Mouse (Mus musculus) kidney, postnatal 36 days (tissue): ENCODE measurements at regions not wholly inside any gene's neighbourhood (a gene's known extent, or its start where the extent isn't known, plus 50 kb on each side); places are given as distances from the start of the nearest gene placed in this dataset.

Experiments
- DNase-seq, 2 experiments: peaks; one replicate each; pipeline ENCODE4 v3.0.0; 2021 to 2022; ENCODE audit warnings: mixed read lengths in 2 of 2

GRCm38 (mm10) chr5:42636162-42636823 is 568.5 kb downstream of the Gm16223 start:
- DNase-seq = no peak

- DNase-seq = no peak
Observed at GRCm38 (mm10) chr5:42656460-42656859, 576.5 kb upstream of the Cpeb2 start.

GRCm38 (mm10) chr5:42659994-42660393 is 573.0 kb upstream of the Cpeb2 start:
- no peak for DNase-seq

GRCm38 (mm10) chr5:42679617-42680016 is 553.4 kb upstream of the Cpeb2 start:
- no peak for DNase-seq

GRCm38 (mm10) chr5:42685356-42686057 is 547.5 kb upstream of the Cpeb2 start:
- no peak for DNase-seq

GRCm38 (mm10) chr5:42687176-42687575 is 545.8 kb upstream of the Cpeb2 start:
- no peak for DNase-seq
